Mouse (Mus musculus) MEL-GATA-1-ER (cell line): Measurements from ENCODE around the gene H1f0.
A peak's percentile ranks its signal among the peaks of the same experiment; 100 is the strongest.

Source experiments
- DNase-seq: peaks from one replicate; pipeline ENCODE4 v3.0.0-alpha.2; 2012; ENCODE audit warnings: low read depth; ENCODE audit errors: extremely low read depth

The H1f0 gene

GRCm38 (mm10) chr15:79038331-79038730 is 10.1 kb downstream of the H1f0 start:
- DNase-seq = no peak

GRCm38 (mm10) chr15:79038853-79039252 is 10.6 kb downstream of the H1f0 start:
- no peak for DNase-seq

- no peak for DNase-seq
Measured at GRCm38 (mm10) chr15:79040501-79041416, 12.5 kb downstream of the H1f0 start.

GRCm38 (mm10) chr15:79041585-79041984 is 13.3 kb downstream of the H1f0 start, which contains the start of gene Galr3:
Gene Galr3, plus strand, starts transcription at chr15:79041885.
- no peak for DNase-seq

GRCm38 (mm10) chr15:79042721-79043491 is 14.7 kb downstream of the H1f0 start:
- DNase-seq = no peak

- DNase-seq = no peak
Measured at GRCm38 (mm10) chr15:79044837-79045236, 16.6 kb downstream of the H1f0 start.

GRCm38 (mm10) chr15:79048186-79048585 is 19.9 kb downstream of the H1f0 start:
- no peak for DNase-seq

- DNase-seq = no peak
Measured at GRCm38 (mm10) chr15:79050160-79050845, 22.1 kb downstream of the H1f0 start.

- no peak for DNase-seq
Measured at GRCm38 (mm10) chr15:79050964-79051363, 22.7 kb downstream of the H1f0 start.

- DNase-seq = no peak
Measured at GRCm38 (mm10) chr15:79051461-79052360, 23.5 kb downstream of the H1f0 start.

- DNase-seq = no peak
Measured at GRCm38 (mm10) chr15:79052366-79052765, 24.1 kb downstream of the H1f0 start.

- no peak for DNase-seq
Measured at GRCm38 (mm10) chr15:79056601-79057000, 28.4 kb downstream of the H1f0 start.

GRCm38 (mm10) chr15:79057850-79058249 is 29.6 kb downstream of the H1f0 start:
- DNase-seq = no peak

GRCm38 (mm10) chr15:79060887-79061565 is 32.8 kb downstream of the H1f0 start:
- no peak for DNase-seq

GRCm38 (mm10) chr15:79062376-79063159 is 34.3 kb downstream of the H1f0 start, which contains the start of gene Ankrd54:
Gene Ankrd54, minus strand, starts transcription at chr15:79062893.
- peak; percentile 100 for DNase-seq

GRCm38 (mm10) chr15:79063160-79063740 is 35.0 kb downstream of the H1f0 start:
- peak; percentile 29 for DNase-seq

GRCm38 (mm10) chr15:79065086-79065770 is 37.0 kb downstream of the H1f0 start:
- DNase-seq = no peak

- no peak for DNase-seq
Measured at GRCm38 (mm10) chr15:79066276-79066675, 38.0 kb downstream of the H1f0 start.
